Mouse (Mus musculus) embryonic facial prominence, embryonic 15.5 days (tissue): ENCODE measurements around the gene Efcab11. TPM values are rescaled to one million over a fixed set of nuclear protein-coding genes. Genes with fewer than 3 reads are reported as not detected.

Experiments used
- ATAC-seq: fragments of 200-750 bp; cut with Nextera tagmentation; 2 replicates; pipeline ENCODE4 v1.8.0; 2017; ENCODE audit warnings: low read depth, moderate TSS enrichment; ENCODE audit not compliant: insufficient number of reproducible peaks, low FRiP score, low TSS enrichment
- H3K27ac ChIP-seq: fragments of 300-500 bp; sonication (generic); replicated peaks from 2 replicates; pipeline ENCODE4 v1.5.1; 2015; ENCODE audit warnings: mild to moderate bottlenecking, inconsistent platforms
- H3K27me3 ChIP-seq: fragments of 300-500 bp; sonication (generic); 2 replicates; pipeline ENCODE4 v1.6.1; 2015; ENCODE audit warnings: inconsistent platforms
- H3K36me3 ChIP-seq: fragments of 300-500 bp; sonication (generic); 2 replicates; pipeline ENCODE4 v1.6.1; 2015; ENCODE audit warnings: mild to moderate bottlenecking, inconsistent platforms
- H3K4me1 ChIP-seq: fragments of 300-500 bp; sonication (generic); 2 replicates; pipeline ENCODE4 v1.6.1; 2015; ENCODE audit warnings: inconsistent platforms
- H3K4me2 ChIP-seq: fragments of 300-500 bp; sonication (generic); replicated peaks from 2 replicates; pipeline ENCODE4 v1.6.1; 2015; ENCODE audit warnings: mild to moderate bottlenecking, inconsistent platforms
- H3K4me3 ChIP-seq: fragments of 300-500 bp; sonication (generic); replicated peaks from 2 replicates; pipeline ENCODE4 v1.5.1; 2015; ENCODE audit warnings: mild to moderate bottlenecking, inconsistent platforms
- H3K9ac ChIP-seq: fragments of 300-500 bp; sonication (generic); 2 replicates; pipeline ENCODE4 v1.6.1; 2015; ENCODE audit warnings: inconsistent platforms
- H3K9me3 ChIP-seq: fragments of 300-500 bp; sonication (generic); replicated peaks from 2 replicates; pipeline ENCODE4 v1.6.1; 2016; ENCODE audit warnings: inconsistent platforms
- WGBS: fragments of 180-500 bp; shearing (Covaris S2); methylation state at CpG from one replicate; pipeline ENCODE4 v1.1.7; 2015; 5-methylcytosine and 5-hydroxymethylcytosine counted together
- polyA plus RNA-seq: library from polyadenylated mRNA; unstranded; fragments of >200 nt; fragmentation: Nextera tagmentation; extraction: Ambion mirVana; gene quantifications from 2 replicates; pipeline ENCODE4 v1.2.1, GENCODE M21; 2015

The Efcab11 gene
- polyA plus RNA-seq, 1 experiment from 2014 or later = 10.9 TPM

DNA sequence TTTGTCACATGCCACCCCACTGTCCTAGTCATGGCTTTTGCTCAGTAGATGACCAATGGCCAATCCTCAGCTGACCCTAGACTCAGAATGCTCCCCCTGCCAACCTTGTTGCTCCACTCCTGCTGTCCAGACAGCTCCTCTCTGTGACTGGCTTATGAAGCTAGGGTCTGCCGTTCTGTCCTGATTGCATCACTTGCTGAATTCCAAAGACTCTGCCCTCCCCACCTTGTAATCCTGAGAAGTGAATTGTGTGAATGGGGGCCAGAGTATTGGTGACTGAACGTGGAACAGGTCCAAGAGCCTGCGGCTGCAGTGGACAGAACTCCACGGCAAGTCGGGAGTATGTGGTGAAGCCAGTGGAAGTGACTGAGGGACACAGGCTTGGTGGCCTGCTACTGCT is 145.0 kb downstream of the Efcab11 start:
- H3K4me2 ChIP-seq = no peak overlapping the region
- H3K9me3 ChIP-seq = no peaks in the 10 kb centered on the region
- H3K27ac ChIP-seq = no peak overlapping the region
- H3K27me3 ChIP-seq = no peaks in the 10 kb centered on the region
- H3K9ac ChIP-seq = no peak overlapping the region
- no peak overlapping the region for H3K4me3 ChIP-seq
- no peak for ATAC-seq
- WGBS = 68% methylated on average over 5 of the region's 5 CpGs
- no peaks in the 10 kb centered on the region for H3K36me3 ChIP-seq
- no peaks in the 10 kb centered on the region for H3K4me1 ChIP-seq

DNA sequence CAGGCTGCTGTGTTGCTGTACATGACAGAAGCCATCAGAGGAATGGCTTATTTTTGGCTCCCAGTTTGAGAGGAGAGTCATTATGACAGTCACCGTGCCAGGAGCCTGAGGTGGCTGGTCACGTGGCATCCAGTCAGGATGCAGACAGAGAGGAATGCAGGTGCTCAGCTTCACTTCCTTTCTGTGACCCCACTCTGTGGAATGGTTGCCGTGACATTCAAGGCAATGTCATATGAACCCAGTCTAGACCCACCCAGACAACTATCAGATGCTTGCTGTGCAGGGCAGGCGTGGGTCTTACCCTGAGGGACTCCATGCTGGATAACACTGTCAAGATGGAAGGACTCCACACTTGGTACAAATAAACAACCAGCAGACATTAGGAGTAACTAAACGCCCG is 146.0 kb downstream of the Efcab11 start:
- H3K9ac ChIP-seq = no peak overlapping the region
- H3K4me1 ChIP-seq = no peaks in the 10 kb centered on the region
- H3K9me3 ChIP-seq = no peaks in the 10 kb centered on the region
- WGBS = 81% methylated on average over 6 of the region's 6 CpGs
- no peaks in the 10 kb centered on the region for H3K27me3 ChIP-seq
- H3K4me3 ChIP-seq = no peak overlapping the region
- H3K36me3 ChIP-seq = no peaks in the 10 kb centered on the region
- H3K4me2 ChIP-seq = no peak overlapping the region
- no peak overlapping the region for H3K27ac ChIP-seq
- ATAC-seq = no peak

DNA sequence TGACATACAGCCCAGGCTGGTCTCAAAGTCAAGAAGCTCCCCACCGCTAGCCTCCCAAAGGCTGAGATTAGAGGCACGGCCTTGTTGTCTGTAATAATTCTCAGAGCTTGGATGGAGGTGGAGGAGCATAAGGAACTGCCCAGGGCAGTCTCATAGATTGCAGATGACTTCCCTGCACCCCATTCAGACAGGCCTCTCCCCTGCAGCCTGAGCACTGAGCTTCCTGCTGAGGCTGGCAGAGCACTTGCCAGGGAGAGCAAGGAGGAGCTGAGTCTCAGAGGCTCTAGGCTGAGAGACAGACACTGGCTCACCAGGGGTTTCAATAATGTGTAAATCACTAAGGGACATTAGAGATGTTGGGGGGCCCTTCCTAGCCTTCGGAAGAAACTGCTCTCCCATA is 147.3 kb downstream of the Efcab11 start:
- 41% methylated on average over 3 of the region's 3 CpGs for WGBS
- Histone ChIP-seq H3K4me2 (no peak overlapping the region), H3K36me3 (no peaks in the 10 kb centered on the region), H3K27ac (no peak overlapping the region), H3K27me3 (no peaks in the 10 kb centered on the region), H3K9me3 (no peaks in the 10 kb centered on the region), H3K4me1 (no peaks in the 10 kb centered on the region), H3K4me3 (no peak overlapping the region), H3K9ac (no peak overlapping the region)
- no peak for ATAC-seq

DNA sequence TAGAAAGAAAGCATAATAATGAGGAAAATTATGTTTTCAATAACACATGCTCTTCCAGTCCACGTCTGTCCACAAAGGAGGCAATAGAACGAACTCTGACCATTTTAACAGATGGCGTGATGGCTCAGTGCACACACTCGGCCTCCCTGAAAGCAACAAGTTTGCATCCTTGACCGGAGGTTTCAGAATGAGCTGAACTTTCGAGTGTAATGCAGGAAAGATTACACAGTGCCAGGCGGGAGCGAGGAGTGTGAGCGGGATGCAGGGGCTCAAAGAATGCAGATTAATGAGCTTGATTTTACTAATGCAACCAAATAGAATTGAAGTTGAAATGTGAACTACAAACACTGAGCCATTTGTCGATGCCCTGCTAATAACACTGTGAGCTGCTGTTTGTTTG is 149.1 kb downstream of the Efcab11 start:
- H3K4me3 ChIP-seq = no peak overlapping the region
- no peak for ATAC-seq
- H3K27me3 ChIP-seq = no peaks in the 10 kb centered on the region
- 76% methylated on average over 10 of the region's 10 CpGs for WGBS
- H3K27ac ChIP-seq = no peak overlapping the region
- no peaks in the 10 kb centered on the region for H3K9me3 ChIP-seq
- H3K4me2 ChIP-seq = no peak overlapping the region
- no peaks in the 10 kb centered on the region for H3K4me1 ChIP-seq
- H3K36me3 ChIP-seq = no peaks in the 10 kb centered on the region
- H3K9ac ChIP-seq = no peak overlapping the region

GRCm38 (mm10) chr12:99724206-99724605 is 160.0 kb downstream of the Efcab11 start:
- ATAC-seq = no peak
- Histone ChIP-seq H3K9me3 (no peaks in the 10 kb centered on the region), H3K36me3 (no peaks in the 10 kb centered on the region), H3K27ac (no peak overlapping the region), H3K4me2 (no peak overlapping the region), H3K4me1 (peaks cover 6% of the 10 kb centered on the region; the same call in 1 of the 2 replicates), H3K9ac (no peak overlapping the region), H3K4me3 (no peak overlapping the region), H3K27me3 (no peaks in the 10 kb centered on the region)
- WGBS = 97% methylated on average over 12 of the region's 12 CpGs

- ATAC-seq = no peak
- 54% methylated on average over 8 of the region's 8 CpGs for WGBS
These were observed 160.4 kb downstream of the Efcab11 start for GRCm38 (mm10) chr12:99723791-99724190.

DNA sequence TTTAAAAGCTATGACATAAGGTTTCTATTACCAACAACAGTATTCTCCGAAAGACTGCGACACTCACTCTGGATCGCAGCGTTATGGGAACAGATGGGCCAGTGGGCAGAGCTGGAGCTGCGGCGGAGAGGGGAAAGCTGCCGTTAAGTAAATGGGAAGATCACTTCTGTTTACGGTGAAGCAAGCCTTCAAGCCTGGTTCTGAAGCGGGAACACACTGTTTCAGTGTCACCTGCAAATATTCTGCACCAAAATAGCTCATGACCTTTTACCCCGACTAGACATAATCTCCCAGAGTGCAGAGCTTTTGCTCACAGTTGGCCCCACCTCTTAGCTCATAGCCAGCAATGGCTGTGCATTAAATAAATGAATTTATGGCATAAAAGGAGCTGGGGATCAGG is 162.9 kb downstream of the Efcab11 start:
- Histone ChIP-seq H3K9ac (no peak overlapping the region), H3K4me1 (peaks cover 6% of the 10 kb centered on the region; the same call in 1 of the 2 replicates), H3K9me3 (no peaks in the 10 kb centered on the region), H3K4me3 (no peak overlapping the region), H3K27me3 (no peaks in the 10 kb centered on the region), H3K27ac (no peak overlapping the region), H3K4me2 (no peak overlapping the region), H3K36me3 (no peaks in the 10 kb centered on the region)
- WGBS = 41% methylated on average over 10 of the region's 10 CpGs
- no peak for ATAC-seq

More at GRCm38 (mm10) chr12:99723791-99724190, 160.4 kb downstream of the Efcab11 start:
- H3K4me2 ChIP-seq = no peak overlapping the region
- no peaks in the 10 kb centered on the region for H3K27me3 ChIP-seq
- H3K27ac ChIP-seq = no peak overlapping the region
- H3K36me3 ChIP-seq = no peaks in the 10 kb centered on the region
- peaks cover 6% of the 10 kb centered on the region; the same call in 1 of the 2 replicates for H3K4me1 ChIP-seq
- no peak overlapping the region for H3K9ac ChIP-seq
- H3K9me3 ChIP-seq = no peaks in the 10 kb centered on the region
- no peak overlapping the region for H3K4me3 ChIP-seq

GRCm38 (mm10) chr12:99719777-99720176 is 164.5 kb downstream of the Efcab11 start:
- H3K9me3 ChIP-seq = no peaks in the 10 kb centered on the region
- ATAC-seq = no peak
- no peak overlapping the region for H3K4me3 ChIP-seq
- no peak overlapping the region for H3K27ac ChIP-seq
- H3K9ac ChIP-seq = no peak overlapping the region
- H3K36me3 ChIP-seq = no peaks in the 10 kb centered on the region
- no peaks in the 10 kb centered on the region for H3K27me3 ChIP-seq
- WGBS = 92% methylated on average over 11 of the region's 11 CpGs
- no peak overlapping the region for H3K4me2 ChIP-seq
- peaks cover 6% of the 10 kb centered on the region; the same call in 1 of the 2 replicates for H3K4me1 ChIP-seq

GRCm38 (mm10) chr12:99718161-99718560 is 166.1 kb downstream of the Efcab11 start:
- H3K27ac ChIP-seq = no peak overlapping the region
- no peaks in the 10 kb centered on the region for H3K9me3 ChIP-seq
- ATAC-seq = no peak
- H3K27me3 ChIP-seq = no peaks in the 10 kb centered on the region
- H3K36me3 ChIP-seq = no peaks in the 10 kb centered on the region
- no peak overlapping the region for H3K4me2 ChIP-seq
- H3K9ac ChIP-seq = no peak overlapping the region
- WGBS = 91% methylated on average over 2 of the region's 2 CpGs
- no peak overlapping the region for H3K4me3 ChIP-seq
- peaks cover 6% of the 10 kb centered on the region; the same call in 1 of the 2 replicates for H3K4me1 ChIP-seq

- Histone ChIP-seq H3K9ac (no peak overlapping the region), H3K4me2 (no peak overlapping the region), H3K4me1 (no peaks in the 10 kb centered on the region), H3K27me3 (no peaks in the 10 kb centered on the region), H3K9me3 (no peaks in the 10 kb centered on the region), H3K4me3 (no peak overlapping the region), H3K27ac (no peak overlapping the region), H3K36me3 (no peaks in the 10 kb centered on the region)
- 53% methylated on average over 8 of the region's 8 CpGs for WGBS
- no peak for ATAC-seq
These were observed 168.1 kb downstream of the Efcab11 start for GRCm38 (mm10) chr12:99716038-99716610.

GRCm38 (mm10) chr12:99715129-99716037 is 168.9 kb downstream of the Efcab11 start:
- no peaks in the 10 kb centered on the region for H3K27me3 ChIP-seq
- WGBS = 59% methylated on average over 9 of the region's 9 CpGs
- no peaks in the 10 kb centered on the region for H3K9me3 ChIP-seq
- H3K4me2 ChIP-seq = no peak overlapping the region
- ATAC-seq = no peak
- H3K4me3 ChIP-seq = no peak overlapping the region
- H3K27ac ChIP-seq = no peak overlapping the region
- H3K36me3 ChIP-seq = no peaks in the 10 kb centered on the region
- H3K9ac ChIP-seq = no peak overlapping the region
- no peaks in the 10 kb centered on the region for H3K4me1 ChIP-seq
